Mouse (Mus musculus) heart, embryonic 11.5 days (tissue): ENCODE measurements at regions not wholly inside any gene's neighbourhood (a gene's known extent, or its start where the extent isn't known, plus 50 kb on each side); places are given as distances from the start of the nearest gene placed in this dataset.

Source experiments
- ATAC-seq: fragments of 200-750 bp; cut with Nextera tagmentation; replicated peaks from 2 replicates; pipeline ENCODE4 v1.8.0; 2017; ENCODE audit warnings: moderate library complexity; ENCODE audit not compliant: insufficient number of reproducible peaks, low FRiP score, low TSS enrichment
- H3K27ac ChIP-seq: fragments of 300-500 bp; sonication (generic); 2 replicates; pipeline ENCODE4 v1.5.1; 2014; ENCODE audit warnings: mild to moderate bottlenecking, low read depth, low read length
- H3K27me3 ChIP-seq: fragments of 300-500 bp; sonication (generic); 2 replicates; pipeline ENCODE4 v1.6.1; 2014; ENCODE audit warnings: mild to moderate bottlenecking, low read length, mixed read lengths; ENCODE audit not compliant: control insufficient read depth, insufficient read depth
- H3K36me3 ChIP-seq: fragments of 300-500 bp; sonication (generic); 2 replicates; pipeline ENCODE4 v1.6.1; 2014; ENCODE audit warnings: mild to moderate bottlenecking, low read length, moderate library complexity, mixed read lengths; ENCODE audit not compliant: control insufficient read depth, insufficient read depth
- H3K4me1 ChIP-seq: fragments of 300-500 bp; sonication (generic); 2 replicates; pipeline ENCODE4 v1.6.1; 2014; ENCODE audit warnings: low read length; ENCODE audit not compliant: control insufficient read depth, insufficient read depth
- H3K4me2 ChIP-seq: fragments of 300-500 bp; sonication (generic); 2 replicates; pipeline ENCODE4 v1.6.1; 2014; ENCODE audit warnings: mild to moderate bottlenecking, moderate library complexity
- H3K4me3 ChIP-seq: fragments of 300-500 bp; sonication (generic); 2 replicates; pipeline ENCODE4 v1.5.1; 2014; ENCODE audit warnings: low read depth, low read length
- H3K9ac ChIP-seq: fragments of 300-500 bp; sonication (generic); 2 replicates; pipeline ENCODE4 v1.6.1; 2014; ENCODE audit warnings: mild to moderate bottlenecking, low read depth, low read length, moderate library complexity
- H3K9me3 ChIP-seq: fragments of 300-500 bp; sonication (generic); replicated peaks from 2 replicates; pipeline ENCODE4 v1.6.1; 2016; ENCODE audit warnings: low read length; ENCODE audit not compliant: control insufficient read depth
- WGBS: fragments of 180-500 bp; shearing (Covaris S2); extraction: QIAGEN DNeasy Blood & Tissue Kit; methylation state at CpG from one replicate; pipeline ENCODE4 v1.1.7; 2014; ENCODE audit not compliant: insufficient replicate concordance; 5-methylcytosine and 5-hydroxymethylcytosine counted together

- Histone ChIP-seq H3K27ac (no peak overlapping the region), H3K4me2 (no peak overlapping the region), H3K27me3 (no peaks in the 10 kb centered on the region), H3K36me3 (no peaks in the 10 kb centered on the region), H3K4me1 (no peaks in the 10 kb centered on the region), H3K9ac (no peak overlapping the region), H3K4me3 (no peak overlapping the region), H3K9me3 (no peaks in the 10 kb centered on the region)
- 46% methylated on average over 10 of the region's 10 CpGs for WGBS
- ATAC-seq: no peak
These were observed 573.8 kb downstream of the Lmo4 start for GRCm38 (mm10) chr3:143631183-143631582.

GRCm38 (mm10) chr3:143624906-143625305, 580.1 kb downstream of the Lmo4 start:
- no peaks in the 10 kb centered on the region for H3K9me3 ChIP-seq
- H3K4me3 ChIP-seq: no peak overlapping the region
- no peak overlapping the region for H3K27ac ChIP-seq
- no peaks in the 10 kb centered on the region for H3K4me1 ChIP-seq
- H3K36me3 ChIP-seq: no peaks in the 10 kb centered on the region
- 79% methylated on average over 3 of the region's 3 CpGs for WGBS
- H3K9ac ChIP-seq: no peak overlapping the region
- no peak overlapping the region for H3K4me2 ChIP-seq
- ATAC-seq: no peak
- no peaks in the 10 kb centered on the region for H3K27me3 ChIP-seq

DNA sequence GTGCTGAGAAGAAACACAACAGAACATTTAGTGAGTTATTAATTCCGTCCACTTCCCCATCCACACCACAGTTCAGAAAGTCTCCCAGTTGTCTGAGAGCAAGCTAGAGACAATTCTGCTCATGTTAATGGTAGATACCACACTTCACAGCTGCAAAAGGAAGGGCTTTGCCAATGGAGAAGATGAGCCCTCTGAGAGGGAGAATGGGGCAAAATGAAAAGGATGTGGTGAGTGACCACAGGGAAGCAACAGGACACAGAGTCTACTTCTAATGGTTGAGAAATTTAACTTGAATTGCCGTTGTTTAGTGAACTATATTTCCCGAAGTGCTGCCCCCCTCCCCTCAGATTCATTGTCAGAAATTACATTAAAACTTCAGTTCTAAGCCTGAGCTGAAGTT, 582.7 kb downstream of the Lmo4 start:
- Histone ChIP-seq H3K9me3 (no peaks in the 10 kb centered on the region), H3K4me2 (no peak overlapping the region), H3K27ac (no peak overlapping the region), H3K36me3 (no peaks in the 10 kb centered on the region), H3K9ac (no peak overlapping the region), H3K4me1 (no peaks in the 10 kb centered on the region), H3K27me3 (no peaks in the 10 kb centered on the region), H3K4me3 (no peak overlapping the region)
- WGBS: 79% methylated on average over 3 of the region's 3 CpGs
- no peak for ATAC-seq

DNA sequence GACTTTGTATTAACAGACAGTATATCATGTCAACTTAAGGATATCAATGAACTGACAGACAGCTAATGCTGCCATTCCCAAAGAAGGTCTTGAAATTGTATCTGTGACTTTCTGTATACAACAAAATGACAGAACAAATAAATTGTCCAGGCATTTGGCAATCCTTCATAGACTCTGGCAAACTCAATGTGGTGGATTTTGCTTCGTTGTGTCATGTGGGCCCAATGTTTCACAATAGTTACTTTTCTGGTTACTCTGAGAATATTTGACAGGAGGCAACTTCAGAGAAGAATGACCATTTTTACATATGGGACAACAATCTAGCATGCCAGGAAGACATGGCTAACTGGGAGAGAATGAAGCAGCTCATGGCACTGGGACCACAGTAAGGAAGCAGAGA, 585.9 kb downstream of the Lmo4 start:
- Histone ChIP-seq H3K27me3 (no peaks in the 10 kb centered on the region), H3K4me3 (no peak overlapping the region), H3K4me1 (no peaks in the 10 kb centered on the region), H3K9ac (no peak overlapping the region), H3K4me2 (no peak overlapping the region), H3K36me3 (no peaks in the 10 kb centered on the region), H3K27ac (no peak overlapping the region), H3K9me3 (no peaks in the 10 kb centered on the region)
- WGBS: 78% methylated on average over 1 of the region's 1 CpGs
- no peak for ATAC-seq

GRCm38 (mm10) chr3:143614895-143615294, 590.1 kb downstream of the Lmo4 start:
- no peak for ATAC-seq
- Histone ChIP-seq H3K27me3 (no peaks in the 10 kb centered on the region), H3K9me3 (0 out of 2 replicates have a peak, but pooled peaks cover 3% of the 10 kb centered on the region), H3K4me1 (no peaks in the 10 kb centered on the region), H3K27ac (no peak overlapping the region), H3K4me3 (no peak overlapping the region), H3K36me3 (no peaks in the 10 kb centered on the region), H3K4me2 (no peak overlapping the region), H3K9ac (no peak overlapping the region)
- 74% methylated on average over 5 of the region's 5 CpGs for WGBS

- H3K9me3 ChIP-seq: 0 out of 2 replicates have a peak, but pooled peaks cover 3% of the 10 kb centered on the region
- no peak overlapping the region for H3K4me3 ChIP-seq
- H3K4me2 ChIP-seq: no peak overlapping the region
- H3K36me3 ChIP-seq: no peaks in the 10 kb centered on the region
- no peak overlapping the region for H3K27ac ChIP-seq
- 83% methylated on average over 3 of the region's 3 CpGs for WGBS
- ATAC-seq: no peak
- no peaks in the 10 kb centered on the region for H3K4me1 ChIP-seq
- H3K27me3 ChIP-seq: no peaks in the 10 kb centered on the region
- no peak overlapping the region for H3K9ac ChIP-seq
These were observed 591.0 kb downstream of the Lmo4 start for GRCm38 (mm10) chr3:143614004-143614403.

DNA sequence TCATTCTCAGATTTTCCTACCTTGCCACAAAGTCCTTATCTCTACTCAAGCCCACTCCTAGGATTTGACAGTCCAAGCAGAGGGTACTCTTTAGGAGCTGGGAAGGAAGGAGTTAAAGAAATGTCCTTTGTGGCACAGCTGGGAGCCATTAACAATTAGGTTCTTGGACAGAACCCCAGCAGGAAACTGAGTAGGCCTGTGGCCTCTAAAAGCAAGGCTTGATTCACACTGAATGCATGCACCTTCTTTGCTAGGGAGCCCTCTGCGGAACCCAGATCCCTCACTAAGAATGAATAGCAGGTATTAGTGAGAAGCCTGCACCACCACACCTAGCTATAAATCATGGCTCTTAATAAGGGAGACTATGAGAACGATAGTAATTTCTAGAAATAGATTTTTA, 595.3 kb downstream of the Lmo4 start:
- 55% methylated on average over 2 of the region's 2 CpGs for WGBS
- H3K4me1 ChIP-seq: no peaks in the 10 kb centered on the region

GRCm38 (mm10) chr3:143599120-143599519, 605.9 kb downstream of the Lmo4 start:
- Histone ChIP-seq H3K27me3 (no peaks in the 10 kb centered on the region; the same call in 1 of the 2 replicates), H3K27ac (no peak overlapping the region), H3K4me3 (no peak overlapping the region), H3K36me3 (no peaks in the 10 kb centered on the region), H3K9ac (no peak overlapping the region), H3K4me1 (peaks cover 5% of the 10 kb centered on the region; the same call in 1 of the 2 replicates), H3K4me2 (no peak overlapping the region), H3K9me3 (no peaks in the 10 kb centered on the region)
- no peak for ATAC-seq
- WGBS: 42% methylated on average over 2 of the region's 2 CpGs

More for the DNA sequence above, 595.3 kb downstream of the Lmo4 start:
- Histone ChIP-seq H3K9ac (no peak overlapping the region), H3K9me3 (0 out of 2 replicates have a peak, but pooled peaks cover 3% of the 10 kb centered on the region), H3K36me3 (no peaks in the 10 kb centered on the region), H3K4me3 (no peak overlapping the region), H3K27ac (no peak overlapping the region), H3K27me3 (no peaks in the 10 kb centered on the region), H3K4me2 (no peak overlapping the region)
- ATAC-seq: no peak

DNA sequence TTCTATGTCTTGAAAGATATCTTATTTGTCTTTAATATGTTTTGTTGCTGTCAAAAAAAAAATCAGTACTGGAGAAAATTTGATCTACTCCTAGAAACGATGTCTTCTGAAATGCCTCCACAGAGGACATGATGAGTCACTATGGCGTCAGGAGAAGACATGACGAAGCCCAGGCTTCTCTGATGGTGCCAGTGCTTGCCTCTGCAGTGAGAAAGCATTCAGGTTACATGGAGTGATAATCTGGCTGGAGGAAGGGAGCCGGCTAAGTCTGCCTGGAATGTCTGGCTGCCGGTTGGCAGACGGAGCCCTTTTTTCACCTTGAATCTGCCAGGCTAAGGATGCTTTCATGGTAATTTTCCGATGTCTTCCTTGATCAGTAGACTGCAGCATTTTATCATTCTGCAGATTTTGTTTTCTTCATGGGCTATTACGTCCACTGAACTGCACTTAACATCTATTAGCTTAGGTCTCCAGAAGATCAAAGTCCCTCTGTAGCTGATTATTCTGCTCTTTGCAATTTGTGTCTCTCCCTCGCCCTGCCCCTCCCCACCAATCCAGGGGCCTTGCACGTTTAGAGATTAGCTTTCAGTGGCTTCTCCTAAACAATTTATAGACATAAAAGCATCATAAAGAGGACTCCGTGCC, 607.9 kb downstream of the Lmo4 start:
- Histone ChIP-seq H3K4me2 (no peak overlapping the region), H3K9ac (no peak overlapping the region), H3K9me3 (no peaks in the 10 kb centered on the region), H3K36me3 (no peaks in the 10 kb centered on the region), H3K4me1 (peaks cover 5% of the 10 kb centered on the region; the same call in 1 of the 2 replicates), H3K27ac (peak overlapping the region; percentile 12; the same call in 1 of the 2 replicates), H3K4me3 (no peak overlapping the region), H3K27me3 (no peaks in the 10 kb centered on the region)
- 17% methylated on average over 11 of the region's 11 CpGs for WGBS
- no peak for ATAC-seq
